Mouse (Mus musculus): ENCODE results near the gene Ncmap. TPM values are rescaled to one million over a fixed set of nuclear protein-coding genes. Genes with fewer than 3 reads are reported as not detected.

Ncmap gene
- polyA plus RNA-seq, 1 experiment = 2.3 TPM

- TF ChIP-seq EP300 (IDR thresholded peaks at IDR 0.05; ENCODE audit: insufficient read depth, low read depth, low read length) = no peak
- no peak for TF ChIP-seq POLR2A (IDR thresholded peaks at IDR 0.05; ENCODE audit: insufficient read depth, low read length)
- TF ChIP-seq CTCF (IDR thresholded peaks at IDR 0.05; ENCODE audit: low read depth, low read length) = no peak
- Histone ChIP-seq H3K27ac (ENCODE audit: insufficient read depth, low read length) (no peak overlapping the region), H3K36me3 (ENCODE audit: control insufficient read depth, insufficient read depth, low read length, poor library complexity, severe bottlenecking) (no peaks in the 10 kb centered on the region), H3K27me3 (ENCODE audit: control insufficient read depth, insufficient read depth, low read length, poor library complexity, severe bottlenecking) (no peaks in the 10 kb centered on the region), H3K9me3 (replicated peaks; ENCODE audit: control insufficient read depth, insufficient read depth, low read length, poor library complexity, severe bottlenecking) (no peaks in the 10 kb centered on the region), H3K4me1 (ENCODE audit: control insufficient read depth, insufficient read depth, low read length) (peaks cover 1% of the 10 kb centered on the region), H3K4me3 (ENCODE audit: low read depth, low read length) (no peak overlapping the region), H3K9ac (ENCODE audit: low read depth, poor library complexity, severe bottlenecking) (no peak overlapping the region)
Observed at GRCm38 (mm10) chr4:135391014-135391413, 7.0 kb downstream of the Ncmap start.

GRCm38 (mm10) chr4:135385614-135386013, 12.4 kb downstream of the Ncmap start:
- Histone ChIP-seq H3K4me1 (ENCODE audit: control insufficient read depth, insufficient read depth, low read length) (peaks cover 7% of the 10 kb centered on the region), H3K36me3 (ENCODE audit: control insufficient read depth, insufficient read depth, low read length, poor library complexity, severe bottlenecking) (no peaks in the 10 kb centered on the region), H3K9ac (ENCODE audit: low read depth, poor library complexity, severe bottlenecking) (no peak overlapping the region), H3K27ac (ENCODE audit: insufficient read depth, low read length) (no peak overlapping the region), H3K9me3 (replicated peaks; ENCODE audit: control insufficient read depth, insufficient read depth, low read length, poor library complexity, severe bottlenecking) (no peaks in the 10 kb centered on the region), H3K4me3 (ENCODE audit: low read depth, low read length) (no peak overlapping the region), H3K27me3 (ENCODE audit: control insufficient read depth, insufficient read depth, low read length, poor library complexity, severe bottlenecking) (no peaks in the 10 kb centered on the region)
- TF ChIP-seq POLR2A (IDR thresholded peaks at IDR 0.05; ENCODE audit: insufficient read depth, low read length) = no peak
- no peak for TF ChIP-seq CTCF (IDR thresholded peaks at IDR 0.05; ENCODE audit: low read depth, low read length)
- TF ChIP-seq EP300 (IDR thresholded peaks at IDR 0.05; ENCODE audit: insufficient read depth, low read depth, low read length) = no peak

- Histone ChIP-seq H3K27me3 (ENCODE audit: control insufficient read depth, insufficient read depth, low read length, poor library complexity, severe bottlenecking) (no peaks in the 10 kb centered on the region), H3K36me3 (ENCODE audit: control insufficient read depth, insufficient read depth, low read length, poor library complexity, severe bottlenecking) (no peaks in the 10 kb centered on the region), H3K9me3 (replicated peaks; ENCODE audit: control insufficient read depth, insufficient read depth, low read length, poor library complexity, severe bottlenecking) (no peaks in the 10 kb centered on the region), H3K4me3 (ENCODE audit: low read depth, low read length) (no peak overlapping the region), H3K27ac (ENCODE audit: insufficient read depth, low read length) (no peak overlapping the region), H3K9ac (ENCODE audit: low read depth, poor library complexity, severe bottlenecking) (no peak overlapping the region), H3K4me1 (ENCODE audit: control insufficient read depth, insufficient read depth, low read length) (peaks cover 6% of the 10 kb centered on the region)
- TF ChIP-seq EP300 (IDR thresholded peaks at IDR 0.05; ENCODE audit: insufficient read depth, low read depth, low read length) = no peak
- TF ChIP-seq CTCF (IDR thresholded peaks at IDR 0.05; ENCODE audit: low read depth, low read length) = peak; percentile 98
Observed at GRCm38 (mm10) chr4:135382316-135382715, 15.7 kb downstream of the Ncmap start.

DNA sequence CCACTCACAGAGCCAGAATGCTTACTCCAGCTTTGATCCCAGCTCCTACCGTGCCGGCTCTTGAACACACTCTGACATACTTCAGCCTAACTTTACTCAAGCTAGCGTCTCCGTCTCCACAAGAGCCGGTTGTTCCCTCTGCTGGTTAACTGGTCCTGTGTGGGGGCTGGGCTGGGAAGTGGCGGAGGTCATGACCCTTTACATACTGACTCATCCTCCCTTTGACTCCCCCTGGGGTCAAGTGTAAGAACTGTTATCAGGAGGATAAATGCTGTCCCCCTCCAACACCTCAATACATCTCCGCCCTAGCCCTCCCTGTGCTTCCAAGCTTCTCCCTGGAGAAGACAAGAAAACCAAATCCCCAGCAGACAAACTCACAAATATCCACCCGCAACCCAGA, 16.7 kb downstream of the Ncmap start:
- H3K27me3 ChIP-seq (ENCODE audit: control insufficient read depth, insufficient read depth, low read length, poor library complexity, severe bottlenecking) = no peaks in the 10 kb centered on the region
- H3K9ac ChIP-seq (ENCODE audit: low read depth, poor library complexity, severe bottlenecking) = no peak overlapping the region
- H3K9me3 ChIP-seq (replicated peaks; ENCODE audit: control insufficient read depth, insufficient read depth, low read length, poor library complexity, severe bottlenecking) = no peaks in the 10 kb centered on the region
- 0 out of 2 replicates have a peak overlapping the region, but pooled peaks have one; percentile 4 for H3K27ac ChIP-seq (ENCODE audit: insufficient read depth, low read length)
- no peaks in the 10 kb centered on the region for H3K36me3 ChIP-seq (ENCODE audit: control insufficient read depth, insufficient read depth, low read length, poor library complexity, severe bottlenecking)
- peak overlapping the region; percentile 13; the same call in 1 of the 2 replicates for H3K4me3 ChIP-seq (ENCODE audit: low read depth, low read length)
- TF ChIP-seq POLR2A (IDR thresholded peaks at IDR 0.05; ENCODE audit: insufficient read depth, low read length) (no peak), CTCF (IDR thresholded peaks at IDR 0.05; ENCODE audit: low read depth, low read length) (peak; percentile 31), EP300 (IDR thresholded peaks at IDR 0.05; ENCODE audit: insufficient read depth, low read depth, low read length) (peak; percentile 58; the same call in 1 of the 2 replicates)
- peaks cover 6% of the 10 kb centered on the region for H3K4me1 ChIP-seq (ENCODE audit: control insufficient read depth, insufficient read depth, low read length)

DNA sequence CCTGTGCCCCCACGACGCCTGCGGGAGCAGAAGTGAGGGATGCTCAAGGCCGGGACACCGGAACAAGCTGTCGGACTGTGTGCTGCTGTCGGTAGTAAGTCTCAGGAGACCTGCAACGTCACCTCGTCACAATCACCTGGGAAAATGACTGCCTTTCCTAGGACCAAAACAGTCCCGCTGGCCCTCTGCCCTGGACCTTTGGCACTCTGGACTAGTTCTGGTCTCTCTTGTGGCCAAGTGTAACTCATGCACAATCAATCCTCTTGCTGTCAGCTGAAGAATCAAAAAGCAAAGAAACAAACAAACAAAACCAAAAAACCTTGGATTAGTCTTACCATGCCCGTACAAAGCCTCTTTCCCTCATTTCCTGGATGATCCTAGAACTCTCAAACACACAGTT, 20.8 kb downstream of the Ncmap start:
- H3K4me1 ChIP-seq (ENCODE audit: control insufficient read depth, insufficient read depth, low read length) = peaks cover 6% of the 10 kb centered on the region
- H3K36me3 ChIP-seq (ENCODE audit: control insufficient read depth, insufficient read depth, low read length, poor library complexity, severe bottlenecking) = no peaks in the 10 kb centered on the region
- TF ChIP-seq EP300 (IDR thresholded peaks at IDR 0.05; ENCODE audit: insufficient read depth, low read depth, low read length) (no peak), CTCF (IDR thresholded peaks at IDR 0.05; ENCODE audit: low read depth, low read length) (no peak), POLR2A (IDR thresholded peaks at IDR 0.05; ENCODE audit: insufficient read depth, low read length) (no peak)
- no peak overlapping the region for H3K27ac ChIP-seq (ENCODE audit: insufficient read depth, low read length)
- no peak overlapping the region for H3K9ac ChIP-seq (ENCODE audit: low read depth, poor library complexity, severe bottlenecking)
- H3K27me3 ChIP-seq (ENCODE audit: control insufficient read depth, insufficient read depth, low read length, poor library complexity, severe bottlenecking) = no peaks in the 10 kb centered on the region
- no peak overlapping the region for H3K4me3 ChIP-seq (ENCODE audit: low read depth, low read length)
- H3K9me3 ChIP-seq (replicated peaks; ENCODE audit: control insufficient read depth, insufficient read depth, low read length, poor library complexity, severe bottlenecking) = 0 out of 2 replicates have a peak, but pooled peaks cover 2% of the 10 kb centered on the region

DNA sequence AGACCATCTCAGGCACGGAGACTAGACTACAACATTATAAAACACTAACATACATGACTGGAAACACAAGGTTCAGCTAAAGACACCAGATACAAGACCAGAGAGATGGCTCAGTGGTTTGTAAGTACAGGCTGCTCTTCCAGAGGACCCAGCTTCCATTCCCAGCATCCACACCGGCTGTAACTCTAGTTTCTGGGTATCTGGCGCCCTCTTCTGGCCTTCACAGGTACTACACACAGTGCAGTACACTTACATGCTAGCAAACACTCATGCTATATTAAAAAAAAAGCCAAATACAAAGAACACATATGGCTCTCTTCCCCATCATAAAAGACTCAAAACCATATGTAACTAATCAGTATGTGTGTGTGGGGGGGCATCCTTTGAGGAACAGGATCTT, 22.6 kb downstream of the Ncmap start:
- Histone ChIP-seq H3K4me1 (ENCODE audit: control insufficient read depth, insufficient read depth, low read length) (no peaks in the 10 kb centered on the region), H3K4me3 (ENCODE audit: low read depth, low read length) (no peak overlapping the region), H3K9ac (ENCODE audit: low read depth, poor library complexity, severe bottlenecking) (no peak overlapping the region), H3K36me3 (ENCODE audit: control insufficient read depth, insufficient read depth, low read length, poor library complexity, severe bottlenecking) (no peaks in the 10 kb centered on the region), H3K27me3 (ENCODE audit: control insufficient read depth, insufficient read depth, low read length, poor library complexity, severe bottlenecking) (no peaks in the 10 kb centered on the region), H3K9me3 (replicated peaks; ENCODE audit: control insufficient read depth, insufficient read depth, low read length, poor library complexity, severe bottlenecking) (0 out of 2 replicates have a peak, but pooled peaks cover 2% of the 10 kb centered on the region), H3K27ac (ENCODE audit: insufficient read depth, low read length) (no peak overlapping the region)
- peak; percentile 57 for TF ChIP-seq CTCF (IDR thresholded peaks at IDR 0.05; ENCODE audit: low read depth, low read length)
- TF ChIP-seq EP300 (IDR thresholded peaks at IDR 0.05; ENCODE audit: insufficient read depth, low read depth, low read length) = no peak
